Comparison of ENCODE assay signal across 26 mouse cellular contexts in the genomic region with DNA sequence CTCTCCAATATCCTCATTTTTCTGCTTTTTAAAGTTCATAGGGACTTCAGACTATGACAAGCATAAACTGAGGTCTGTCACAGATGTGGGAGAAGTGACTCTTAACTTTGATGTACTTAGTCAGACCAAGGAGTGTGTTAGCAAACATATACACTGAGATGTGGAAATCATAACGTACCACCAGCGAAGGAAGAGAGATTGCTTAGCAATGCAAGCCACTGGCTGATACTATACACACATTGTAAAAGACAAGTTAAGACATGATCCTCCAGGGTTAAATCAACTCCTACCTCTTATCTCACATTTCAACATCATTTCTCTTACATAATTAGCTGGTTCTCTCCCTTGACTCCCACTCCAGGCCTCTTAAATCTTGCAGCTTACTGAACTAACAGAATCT.
DNase-seq lines count a peak whose midpoint lies in the region; ATAC-seq and TF ChIP-seq lines count a peak whose summit lies in the region.
"Had no signal": no experiment of that assay in that cellular context is flagged by ENCODE, and none has a peak within 500 bp of the region (broad histone marks: within the 10 kb centered on the region; RNA-seq: fewer than 3 reads in every experiment).

No protein-coding gene starts in this region.

- no peak overlapping the region for H3K4me3 ChIP-seq in lung, postnatal 0 days (ENCODE audit: low read depth, low read length)
- no peak overlapping the region for H3K4me3 ChIP-seq in midbrain, embryonic 11.5 days (ENCODE audit: low read depth, low read length)
- H3K4me3 ChIP-seq in midbrain, postnatal 0 days (ENCODE audit: low read depth, low read length) = no peak overlapping the region
- H3K4me3 ChIP-seq: embryonic facial prominence, embryonic 13.5 days; gastrocnemius, adult 2 months; heart, adult 2 months; heart, embryonic 10.5 days; heart, embryonic 13.5 days; hindbrain, embryonic 12.5 days; hindbrain, embryonic 15.5 days had no signal

- no peak overlapping the region for H3K9ac ChIP-seq in lung, postnatal 0 days (replicated peaks; ENCODE audit: low read depth)
- H3K9ac ChIP-seq in midbrain, embryonic 11.5 days (ENCODE audit: low read length) = no peak overlapping the region
- H3K9ac ChIP-seq in midbrain, postnatal 0 days (replicated peaks; ENCODE audit: low read length, poor library complexity, severe bottlenecking) = no peak overlapping the region
- H3K9ac ChIP-seq: embryonic facial prominence, embryonic 13.5 days; forebrain, postnatal 0 days; heart, embryonic 13.5 days; hindbrain, embryonic 12.5 days; hindbrain, embryonic 15.5 days had no signal

- H3K4me1 ChIP-seq in lung, postnatal 0 days (ENCODE audit: insufficient read depth, low read depth, low read length) = no peaks in the 10 kb centered on the region
- no peaks in the 10 kb centered on the region for H3K4me1 ChIP-seq in midbrain, embryonic 11.5 days (ENCODE audit: control insufficient read depth, insufficient read depth, low read length)
- no peaks in the 10 kb centered on the region for H3K4me1 ChIP-seq in midbrain, postnatal 0 days (ENCODE audit: insufficient read depth, low read length)
- H3K4me1 ChIP-seq: embryonic facial prominence, embryonic 13.5 days; heart, embryonic 10.5 days; heart, embryonic 13.5 days; hindbrain, embryonic 12.5 days; hindbrain, embryonic 15.5 days had no signal

- peak; percentile 65 for ATAC-seq in lung, postnatal 0 days
- no peak for ATAC-seq in midbrain, embryonic 11.5 days (ENCODE audit: low FRiP score)
- ATAC-seq in midbrain, postnatal 0 days (ENCODE audit: low FRiP score) = no peak
- ATAC-seq: activated CD4-positive, CD25-positive, alpha-beta regulatory T cell, adult 4 months; forebrain, embryonic 14.5 days; forebrain, postnatal 0 days had no signal

- WGBS in lung, postnatal 0 days = 54% methylated on average over 2 of the region's 2 CpGs
- WGBS in midbrain, embryonic 11.5 days = 82% methylated on average over 2 of the region's 2 CpGs
- 84% methylated on average over 2 of the region's 2 CpGs for WGBS in midbrain, postnatal 0 days

- no peaks in the 10 kb centered on the region for H3K27me3 ChIP-seq in lung, postnatal 0 days (replicated peaks; ENCODE audit: insufficient read depth, low read length)
- no peaks in the 10 kb centered on the region for H3K27me3 ChIP-seq in midbrain, embryonic 11.5 days (ENCODE audit: control insufficient read depth, insufficient read depth, low read length)
- H3K27me3 ChIP-seq in midbrain, postnatal 0 days (ENCODE audit: insufficient read depth, low read length) = no peaks in the 10 kb centered on the region
- H3K27me3 ChIP-seq: embryonic facial prominence, embryonic 13.5 days; heart, embryonic 13.5 days; hindbrain, embryonic 12.5 days; hindbrain, embryonic 15.5 days had no signal

- peak; percentile 43; the same call in 1 of the 2 replicates for TF ChIP-seq EP300 in lung, postnatal 0 days (IDR thresholded peaks at IDR 0.05)

- TF ChIP-seq CTCF in lung, postnatal 0 days (IDR thresholded peaks at IDR 0.05) = no peak
- TF ChIP-seq CTCF in midbrain, postnatal 0 days (IDR thresholded peaks at IDR 0.05) = no peak

- no peak overlapping the region for H3K27ac ChIP-seq in lung, postnatal 0 days (ENCODE audit: low read length)
- no peak overlapping the region for H3K27ac ChIP-seq in midbrain, embryonic 11.5 days (ENCODE audit: low read depth, low read length)
- no peak overlapping the region for H3K27ac ChIP-seq in midbrain, postnatal 0 days (ENCODE audit: low read depth, low read length)
- H3K27ac ChIP-seq: embryonic facial prominence, embryonic 13.5 days; gastrocnemius, adult 2 months; heart, adult 2 months; heart, embryonic 10.5 days; heart, embryonic 13.5 days; hindbrain, embryonic 12.5 days; hindbrain, embryonic 15.5 days had no signal

- H3K4me2 ChIP-seq in lung, postnatal 0 days (replicated peaks; ENCODE audit: low read depth, low read length) = no peak overlapping the region
- H3K4me2 ChIP-seq in midbrain, embryonic 11.5 days = no peak overlapping the region
- H3K4me2 ChIP-seq in midbrain, postnatal 0 days (ENCODE audit: low read depth, low read length, poor library complexity, severe bottlenecking) = no peak overlapping the region
- H3K4me2 ChIP-seq: embryonic facial prominence, embryonic 13.5 days; heart, embryonic 13.5 days; hindbrain, embryonic 12.5 days; hindbrain, embryonic 15.5 days had no signal

- DNase-seq in lung, postnatal 0 days (ENCODE audit: low spot score) = peak; percentile 47
- DNase-seq in lung, postnatal 10 days = no peak
- peak; percentile 44 for DNase-seq in midbrain, embryonic 11.5 days (ENCODE audit: low spot score, missing footprints)
- DNase-seq in midbrain, postnatal 0 days (ENCODE audit: low spot score) = no peak
- DNase-seq in fat pad, adult 2 months (ENCODE audit: extremely low read depth, low read depth, low spot score) = peak; percentile 1
- DNase-seq in mesoderm, embryonic 11.5 days (ENCODE audit: low read depth, low spot score) = peak; percentile 1
- no peak for DNase-seq in yolk sac, embryonic 10.5 days (ENCODE audit: low spot score)
- no peak for DNase-seq in left cerebral cortex, postnatal 4 days
- DNase-seq: adrenal gland, adult 8-10 months; adrenal gland, postnatal 25 days; cerebellum, adult 18-20 months; cerebellum, adult 9-10 months; cerebellum, postnatal 14 days; forebrain, postnatal 0 days; gastrocnemius, adult 2 months; gastrocnemius, postnatal 14 days; heart, adult 2 months; heart, postnatal 14 days; heart, postnatal 4 days had no signal

- H3K36me3 ChIP-seq in lung, postnatal 0 days (ENCODE audit: insufficient read depth, low read length) = no peaks in the 10 kb centered on the region
- H3K36me3 ChIP-seq in midbrain, embryonic 11.5 days (ENCODE audit: control insufficient read depth, insufficient read depth, low read length) = no peaks in the 10 kb centered on the region
- H3K36me3 ChIP-seq in midbrain, postnatal 0 days (ENCODE audit: insufficient read depth, low read length) = no peaks in the 10 kb centered on the region
- H3K36me3 ChIP-seq: embryonic facial prominence, embryonic 13.5 days; heart, embryonic 10.5 days; heart, embryonic 13.5 days; hindbrain, embryonic 12.5 days; hindbrain, embryonic 15.5 days had no signal

- intact Hi-C loops in left cerebral cortex, postnatal 4 days (cut with DNase I) = no loop called here

- no peaks in the 10 kb centered on the region for H3K9me3 ChIP-seq in lung, postnatal 0 days (ENCODE audit: low read length)
- no peaks in the 10 kb centered on the region for H3K9me3 ChIP-seq in midbrain, embryonic 11.5 days (ENCODE audit: control insufficient read depth, low read length)
- no peaks in the 10 kb centered on the region for H3K9me3 ChIP-seq in midbrain, postnatal 0 days (ENCODE audit: low read length)
- H3K9me3 ChIP-seq: embryonic facial prominence, embryonic 13.5 days; heart, embryonic 10.5 days; heart, embryonic 13.5 days; hindbrain, embryonic 12.5 days; hindbrain, embryonic 15.5 days had no signal

Comparison
In these comparisons a context has a peak if more than half of its experiments do, and no peak if none do; other contexts are left out.
1. DNase-seq: peak in lung, postnatal 0 days (single experiment), midbrain, embryonic 11.5 days (single experiment), fat pad, adult 2 months (single experiment) and mesoderm, embryonic 11.5 days (single experiment); none in lung, postnatal 10 days (single experiment), midbrain, postnatal 0 days (single experiment), yolk sac, embryonic 10.5 days (single experiment) and left cerebral cortex, postnatal 4 days (single experiment).